Mouse (Mus musculus): ENCODE data around the gene Cubn.

DNA sequence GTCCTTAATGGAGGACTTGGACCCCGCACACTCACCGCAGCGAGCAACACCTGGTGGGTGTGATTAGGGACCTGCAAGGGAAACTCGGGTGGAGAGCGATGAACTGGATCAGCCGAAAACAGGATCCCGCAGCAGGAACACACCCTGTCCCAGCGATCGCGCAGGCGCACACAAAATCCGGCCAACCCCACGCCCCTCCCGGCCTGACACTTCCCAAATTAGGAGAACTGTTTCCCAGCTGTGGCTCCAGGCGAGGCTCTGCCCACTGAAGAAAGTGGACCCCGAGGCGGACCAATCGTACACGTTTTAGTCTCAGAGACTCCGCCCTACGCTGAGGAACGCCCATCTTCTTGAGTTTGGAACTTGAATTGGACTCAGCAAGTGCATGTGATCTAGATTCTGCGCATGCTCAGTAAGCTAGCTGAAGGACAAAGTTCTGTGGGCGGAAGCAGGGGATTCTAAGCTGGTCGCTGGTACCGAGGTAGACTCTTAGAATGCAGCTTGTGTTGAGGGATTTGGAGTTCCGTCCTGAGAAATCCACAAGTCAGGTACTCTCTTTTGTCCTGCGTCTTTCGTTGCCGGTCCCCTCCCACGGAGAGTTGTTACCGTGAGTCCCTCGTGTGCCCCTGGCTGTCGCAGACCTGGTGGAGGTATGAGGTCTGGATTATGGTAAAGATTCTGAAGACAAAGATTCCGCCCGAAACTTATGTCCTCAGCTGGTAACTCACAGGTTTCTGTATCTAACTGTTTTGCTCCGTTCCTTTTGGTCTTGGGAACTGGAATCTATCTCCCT lies 220.3 kb downstream of the Cubn start, which contains the start of gene Rsu1:
- TF ChIP-seq CTCF (conservative IDR thresholded peaks at IDR 0.05; ENCODE audit: low read length) = no peak
- no peak for TF ChIP-seq NANOG (IDR thresholded peaks at IDR 0.05; ENCODE audit: borderline replicate concordance, low read length)
- no peak for TF ChIP-seq POU5F1 (IDR thresholded peaks at IDR 0.05; ENCODE audit: borderline replicate concordance, low read length)
